Mouse (Mus musculus) cerebellum, postnatal 4 days (tissue): ENCODE measurements around the gene Acpp.

Experiments used
- DNase-seq, 2 experiments: peaks; one replicate each; pipeline ENCODE4 v3.0.0; 2022; ENCODE audit warnings: low spot score in 2 of 2, mixed read lengths in 1 of 2

The Acpp gene

GRCm38 (mm10) chr9:104304800-104305199, 32.7 kb downstream of the Acpp start:
- DNase-seq, result no peak

DNA sequence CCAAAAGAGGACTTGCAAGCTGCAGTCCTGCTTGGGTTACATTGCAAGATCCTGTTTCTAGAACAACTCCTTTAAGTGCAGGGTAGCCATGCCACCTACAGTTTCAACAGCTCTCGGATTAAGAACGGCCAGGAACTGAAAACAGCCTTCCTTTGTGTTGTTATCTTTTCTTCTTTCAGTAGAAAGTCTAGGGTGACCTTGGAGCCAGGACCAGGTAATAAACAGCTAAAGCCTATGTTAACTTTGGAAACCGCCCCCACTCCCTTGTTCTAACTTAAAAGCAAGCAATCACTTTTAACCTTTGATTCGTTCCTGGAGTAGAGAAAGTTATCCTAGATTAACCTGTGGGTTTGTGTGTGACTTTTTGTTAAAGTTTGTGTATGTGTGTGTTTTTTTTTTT, 33.2 kb downstream of the Acpp start:
- DNase-seq, result no peak

DNA sequence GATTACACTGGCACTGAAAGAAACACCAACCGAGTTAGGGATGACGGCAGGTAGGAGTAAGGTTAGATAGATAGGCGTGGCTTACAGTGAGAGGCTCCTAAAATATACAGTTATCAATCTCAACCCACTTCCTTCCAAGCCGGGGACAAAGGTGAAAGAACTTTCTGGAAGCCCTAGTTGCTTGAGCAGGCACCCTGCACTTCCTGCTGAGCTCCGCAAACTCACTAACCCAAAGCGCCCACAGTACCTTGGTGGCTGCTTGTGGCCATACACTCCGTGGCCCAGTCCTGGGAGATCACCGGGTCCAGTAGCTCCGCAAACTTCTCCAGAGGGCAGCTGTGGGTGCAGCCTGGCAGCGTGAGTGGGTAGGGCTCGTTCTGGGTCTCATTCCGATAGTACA, 37.0 kb downstream of the Acpp start:
- DNase-seq, result no peak

DNA sequence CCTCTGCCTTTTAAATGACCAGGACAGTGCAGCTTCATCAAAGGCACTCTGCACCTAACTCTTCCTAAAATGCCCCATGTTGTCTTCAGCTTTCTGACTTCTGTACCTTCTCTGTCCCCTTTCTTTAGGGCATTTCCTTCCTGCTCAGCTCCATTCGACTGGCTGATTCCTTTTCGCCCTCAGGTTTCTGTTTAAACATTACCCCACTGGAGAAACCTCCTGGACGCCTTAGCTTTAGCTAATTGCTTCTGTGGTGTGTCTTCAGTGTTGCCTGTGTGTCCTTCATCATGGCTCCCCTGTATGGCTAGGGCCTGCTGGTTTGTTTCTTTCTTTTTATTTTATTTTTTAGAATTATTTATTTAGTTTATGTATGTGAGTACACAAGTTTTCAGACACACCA, 40.5 kb downstream of the Acpp start:
- DNase-seq, result no peak

DNA sequence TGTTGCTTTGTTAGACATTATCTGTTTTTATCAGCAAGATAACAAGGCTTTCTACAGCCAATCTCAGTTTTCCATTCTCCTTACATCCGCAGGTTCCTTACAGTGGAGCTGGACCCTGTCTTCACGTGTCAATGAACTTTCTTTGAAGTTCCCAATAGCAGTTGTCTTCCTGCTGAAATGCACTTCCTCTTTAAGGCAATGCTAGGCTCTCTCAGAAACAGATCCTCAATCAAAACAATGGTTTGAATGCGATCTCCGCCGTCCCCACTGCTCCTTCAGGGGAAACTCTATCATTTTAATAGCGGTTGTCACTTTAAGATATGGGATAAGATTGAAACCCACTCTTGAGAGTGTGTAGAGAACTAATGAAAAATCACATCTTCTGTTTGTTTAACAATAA, 52.6 kb downstream of the Acpp start:
- no peak for DNase-seq

- DNase-seq, result no peak
Observed at GRCm38 (mm10) chr9:104282536-104282935, 55.0 kb downstream of the Acpp start.

DNA sequence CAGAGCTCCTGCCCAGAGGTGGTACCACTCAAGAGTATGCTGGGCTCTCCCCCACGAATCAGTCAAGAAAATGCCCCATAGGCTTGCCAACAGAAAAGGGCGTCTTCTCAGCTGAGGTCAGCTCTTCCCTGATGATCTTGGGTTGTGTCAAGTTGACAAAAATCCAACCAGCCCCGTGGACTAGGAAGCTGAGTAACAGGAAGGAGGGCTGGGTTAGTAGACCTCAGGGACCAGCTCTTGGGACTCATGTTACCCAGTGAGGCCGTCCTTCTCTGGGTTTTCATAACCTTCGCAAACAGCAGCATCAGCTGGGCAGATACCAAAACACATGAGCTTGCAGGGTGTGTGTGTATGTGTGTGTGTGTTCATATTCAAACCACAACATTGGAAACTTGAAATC, 55.8 kb downstream of the Acpp start:
- DNase-seq, result no peak

GRCm38 (mm10) chr9:104280725-104281495, 56.6 kb downstream of the Acpp start:
- DNase-seq, result no peak

DNA sequence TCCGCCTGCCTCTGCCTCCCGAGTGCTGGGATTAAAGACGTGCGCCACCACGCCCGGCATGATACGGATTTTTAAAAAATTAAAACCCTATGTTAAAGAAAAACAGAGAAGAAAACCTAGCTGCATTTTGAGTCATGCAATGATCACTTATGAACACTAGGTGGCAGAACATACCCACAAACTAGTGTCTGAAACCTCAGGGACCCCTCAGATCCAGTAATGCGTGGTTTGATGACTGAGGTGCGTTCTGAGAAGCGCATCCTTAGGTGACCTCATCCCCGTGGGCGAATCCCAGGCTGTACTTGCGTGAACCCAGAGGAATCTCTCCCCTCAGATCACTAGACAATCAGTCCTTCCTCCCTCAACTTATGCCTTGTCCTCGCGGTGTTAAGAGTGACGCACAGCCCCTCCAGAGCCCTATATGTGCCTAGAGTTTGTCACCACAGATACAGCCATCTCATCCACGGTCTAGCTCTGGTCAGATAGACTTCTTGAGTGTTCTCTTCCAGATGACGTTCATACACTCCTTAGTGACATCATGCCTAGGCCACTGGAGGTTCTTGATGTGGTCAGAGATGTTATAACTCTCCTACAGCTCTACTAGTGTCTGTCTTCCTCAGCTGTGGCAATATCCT, 59.9 kb downstream of the Acpp start:
- DNase-seq, result peak in 1 of 2 experiments; percentile 23

DNA sequence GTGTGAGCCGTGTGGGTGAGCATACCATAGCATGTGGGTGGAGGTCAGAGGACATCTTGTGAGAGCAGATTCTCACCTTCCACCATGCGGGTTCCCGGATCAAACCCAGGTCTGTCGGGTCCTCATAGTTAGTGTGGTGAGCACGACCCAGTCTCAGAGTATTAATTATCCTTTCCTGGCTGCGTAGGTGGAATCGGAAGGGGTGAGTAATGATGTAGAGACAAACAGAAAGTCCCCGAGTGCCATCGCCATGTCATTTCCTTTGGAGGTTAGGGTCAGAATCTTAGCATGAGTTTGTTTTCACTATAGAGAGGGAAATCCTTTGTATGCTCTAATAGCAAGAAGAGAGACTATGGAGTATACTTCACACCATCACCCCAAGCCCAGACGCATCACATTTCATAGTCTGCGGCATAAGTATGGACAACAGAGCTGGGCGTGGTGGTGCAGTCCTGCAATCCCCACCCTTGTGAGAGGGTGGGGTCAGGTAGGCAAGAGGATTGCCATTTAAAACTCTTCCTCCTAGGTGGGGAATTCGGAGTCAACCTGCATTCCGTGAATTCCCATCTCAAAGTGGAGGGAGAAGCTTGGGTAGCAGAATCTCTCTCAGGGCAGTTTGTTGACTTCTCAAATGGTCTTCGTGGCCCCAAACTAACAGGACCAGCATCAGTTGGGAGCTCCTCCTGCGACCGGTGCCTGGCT, 62.3 kb downstream of the Acpp start:
- DNase-seq, result no peak

DNA sequence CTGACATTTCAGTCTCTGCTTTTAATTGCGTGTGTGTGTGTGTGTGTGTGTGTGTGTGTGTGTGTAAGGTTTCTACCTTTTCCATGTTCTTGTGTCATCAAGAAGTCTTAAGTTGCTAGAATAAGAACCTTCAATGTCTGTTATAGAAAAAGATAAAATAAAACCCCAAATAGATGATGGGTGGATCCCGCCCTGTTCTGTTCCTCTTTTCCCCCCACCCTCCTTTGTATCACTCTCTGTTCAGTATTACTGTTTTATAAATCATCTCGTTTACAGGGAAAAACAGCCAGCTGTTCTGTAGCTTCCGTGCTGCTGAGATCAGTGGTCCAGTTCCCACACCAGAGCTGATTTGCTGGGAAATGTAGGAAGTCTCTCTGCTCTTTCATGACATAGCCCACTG, 65.5 kb downstream of the Acpp start:
- no peak for DNase-seq

GRCm38 (mm10) chr9:104271642-104272041, 65.9 kb downstream of the Acpp start:
- no peak for DNase-seq

GRCm38 (mm10) chr9:104269944-104270343, 67.6 kb downstream of the Acpp start:
- no peak for DNase-seq

- no peak for DNase-seq
Observed at GRCm38 (mm10) chr9:104269349-104269871, 68.1 kb downstream of the Acpp start.

GRCm38 (mm10) chr9:104264567-104264966, 73.0 kb downstream of the Acpp start:
- DNase-seq, result no peak

- DNase-seq, result peak; percentile 95 to 97
Observed at GRCm38 (mm10) chr9:104262823-104263352, 74.7 kb downstream of the Acpp start, which contains the start of gene Dnajc13. Dnajc13 (minus strand) TSS chr9:104262930.

- peak; percentile 26 to 49 for DNase-seq
Observed at GRCm38 (mm10) chr9:104262016-104262762, 75.4 kb downstream of the Acpp start.

DNA sequence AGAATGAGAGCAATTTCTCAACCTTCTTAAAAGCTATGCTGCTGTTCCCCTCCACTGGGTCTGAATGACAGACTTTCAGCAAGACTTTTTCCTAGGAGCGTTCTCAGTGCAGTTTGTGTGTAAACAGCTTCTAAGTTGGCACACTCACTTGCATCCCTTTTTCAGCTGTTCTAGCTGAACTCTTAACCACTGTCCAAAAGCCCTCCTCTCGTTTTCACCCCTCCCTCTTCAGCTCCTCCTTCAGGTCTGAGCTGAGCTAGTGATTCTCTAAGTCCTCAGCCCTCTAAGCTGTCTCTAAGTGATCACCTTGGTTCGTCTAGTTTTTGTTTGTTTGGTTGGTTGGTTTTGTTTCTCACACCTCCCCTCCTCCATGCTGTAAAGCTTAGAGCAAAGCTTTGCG, 77.2 kb downstream of the Acpp start:
- no peak for DNase-seq

GRCm38 (mm10) chr9:104256085-104256484, 81.5 kb downstream of the Acpp start:
- no peak for DNase-seq

- DNase-seq, result no peak
Observed at GRCm38 (mm10) chr9:104254408-104255180, 83.0 kb downstream of the Acpp start.

- DNase-seq, result no peak
Observed at GRCm38 (mm10) chr9:104252637-104253036, 84.9 kb downstream of the Acpp start.
